Mouse (Mus musculus) stomach, postnatal 0 days (tissue): ENCODE data around the gene Unc13a. TPM values are rescaled to one million over a fixed set of nuclear protein-coding genes. Genes with fewer than 3 reads are reported as not detected.
A peak's percentile ranks its signal among the peaks of the same experiment; 100 is the strongest.

Source experiments
- ATAC-seq: fragments of 200-750 bp; cut with Nextera tagmentation; 2 replicates; pipeline ENCODE4 v1.8.0; 2017; ENCODE audit not compliant: low FRiP score, low TSS enrichment
- DNase-seq: peaks from one replicate; pipeline ENCODE4 v3.0.0-alpha.2; 2016; ENCODE audit warnings: low spot score
- H3K27ac ChIP-seq: fragments of 300-500 bp; sonication (generic); replicated peaks from 2 replicates; pipeline ENCODE4 v1.5.1; 2014; ENCODE audit warnings: mild to moderate bottlenecking, control low read depth
- H3K27me3 ChIP-seq: fragments of 300-500 bp; sonication (generic); 2 replicates; pipeline ENCODE4 v1.6.1; 2014; ENCODE audit warnings: low read length; ENCODE audit not compliant: control insufficient read depth, insufficient read depth
- H3K36me3 ChIP-seq: fragments of 300-500 bp; sonication (generic); 2 replicates; pipeline ENCODE4 v1.6.1; 2014; ENCODE audit warnings: low read length, mixed read lengths; ENCODE audit not compliant: control insufficient read depth, insufficient read depth
- H3K4me1 ChIP-seq: fragments of 300-500 bp; sonication (generic); replicated peaks from 2 replicates; pipeline ENCODE4 v1.6.1; 2014; ENCODE audit warnings: antibody characterized with exemption; ENCODE audit not compliant: control insufficient read depth, insufficient read depth
- H3K4me2 ChIP-seq: fragments of 300-500 bp; sonication (generic); replicated peaks from 2 replicates; pipeline ENCODE4 v1.6.1; 2014; ENCODE audit warnings: low read depth, mild to moderate bottlenecking, control low read depth, moderate library complexity
- H3K4me3 ChIP-seq: fragments of 300-500 bp; sonication (generic); 2 replicates; pipeline ENCODE4 v1.5.1; 2014; ENCODE audit warnings: low read depth, low read length, control low read depth
- H3K9ac ChIP-seq: fragments of 300-500 bp; sonication (generic); 2 replicates; pipeline ENCODE4 v1.6.1; 2014; ENCODE audit warnings: mild to moderate bottlenecking, low read length, control low read depth, mixed read lengths
- H3K9me3 ChIP-seq: fragments of 300-500 bp; sonication (generic); 2 replicates; pipeline ENCODE4 v1.6.1; 2016; ENCODE audit warnings: low read length; ENCODE audit not compliant: control insufficient read depth
- CTCF ChIP-seq: IDR thresholded peaks from 2 replicates; pipeline ENCODE4 v1.5.1; 2016; ENCODE audit warnings: antibody characterized with exemption, low read depth, mild to moderate bottlenecking, moderate library complexity
- EP300 ChIP-seq: optimal IDR thresholded peaks from 2 replicates; pipeline ENCODE3; 2016; ENCODE audit warnings: antibody characterized with exemption
- WGBS: fragments of 180-500 bp; shearing (Covaris S2); extraction: QIAGEN DNeasy Blood & Tissue Kit; methylation state at CpG from one replicate; pipeline ENCODE4 v1.1.7; 2014; 5-methylcytosine and 5-hydroxymethylcytosine counted together
- polyA plus RNA-seq: library from polyadenylated mRNA; unstranded; fragments of >200 nt; fragmentation: Nextera tagmentation; extraction: Ambion mirVana; gene quantifications from 2 replicates; pipeline ENCODE4 v1.2.1, GENCODE M21; 2015

The Unc13a gene
- polyA plus RNA-seq, 1 experiment from 2014 or later, result 0.46 TPM

- H3K27me3 ChIP-seq, result no peaks in the 10 kb centered on the region
- DNase-seq, result peak; percentile 57
- H3K27ac ChIP-seq, result peak overlapping the region; percentile 45; the same call in 1 of the 2 replicates
- H3K9ac ChIP-seq, result 0 out of 2 replicates have a peak overlapping the region, but pooled peaks have one; percentile 31
- peak overlapping the region; percentile 95 for H3K4me2 ChIP-seq
- WGBS, result 5% methylated on average over 21 of the region's 25 CpGs
- peak; percentile 32 for ATAC-seq
- H3K36me3 ChIP-seq, result no peaks in the 10 kb centered on the region
- H3K4me3 ChIP-seq, result peak overlapping the region; percentile 53
- TF ChIP-seq CTCF (no peak), EP300 (no peak)
- H3K9me3 ChIP-seq, result no peaks in the 10 kb centered on the region; the same call in 1 of the 2 replicates
- peaks cover 8% of the 10 kb centered on the region; the same call in 1 of the 2 replicates for H3K4me1 ChIP-seq
These were observed 41.8 kb downstream of the Unc13a start for GRCm38 (mm10) chr8:71629781-71630212.

GRCm38 (mm10) chr8:71629096-71629697 lies 42.4 kb downstream of the Unc13a start:
- WGBS, result under 1% methylated on average over 47 of the region's 55 CpGs
- H3K4me1 ChIP-seq, result peaks cover 8% of the 10 kb centered on the region; the same call in 1 of the 2 replicates
- TF ChIP-seq EP300, result no peak
- peak; percentile 67 for TF ChIP-seq CTCF
- peak overlapping the region; percentile 75 for H3K9ac ChIP-seq
- no peaks in the 10 kb centered on the region; the same call in 1 of the 2 replicates for H3K9me3 ChIP-seq
- ATAC-seq, result peak; percentile 84
- no peaks in the 10 kb centered on the region for H3K27me3 ChIP-seq
- H3K4me2 ChIP-seq, result peak overlapping the region; percentile 95
- DNase-seq, result peak; percentile 93
- H3K27ac ChIP-seq, result peak overlapping the region; percentile 65
- H3K4me3 ChIP-seq, result peak overlapping the region; percentile 53
- H3K36me3 ChIP-seq, result no peaks in the 10 kb centered on the region

GRCm38 (mm10) chr8:71628396-71629095 lies 43.0 kb downstream of the Unc13a start:
- ATAC-seq (no peak), DNase-seq (no peak)
- peaks cover 8% of the 10 kb centered on the region; the same call in 1 of the 2 replicates for H3K4me1 ChIP-seq
- H3K9me3 ChIP-seq, result no peaks in the 10 kb centered on the region; the same call in 1 of the 2 replicates
- WGBS, result 7% methylated on average over 16 of the region's 16 CpGs
- H3K9ac ChIP-seq, result peak overlapping the region; percentile 75
- peak overlapping the region; percentile 95 for H3K4me2 ChIP-seq
- TF ChIP-seq CTCF, result no peak
- TF ChIP-seq EP300, result no peak
- peak overlapping the region; percentile 65 for H3K27ac ChIP-seq
- no peaks in the 10 kb centered on the region; the same call in 1 of the 2 replicates for H3K36me3 ChIP-seq
- H3K4me3 ChIP-seq, result peak overlapping the region; percentile 53
- H3K27me3 ChIP-seq, result no peaks in the 10 kb centered on the region

- Histone ChIP-seq H3K9ac (no peak overlapping the region), H3K27me3 (no peaks in the 10 kb centered on the region), H3K36me3 (peaks cover 10% of the 10 kb centered on the region), H3K4me3 (no peak overlapping the region), H3K27ac (0 out of 2 replicates have a peak overlapping the region, but pooled peaks have one; percentile 35), H3K4me2 (no peak overlapping the region), H3K9me3 (peaks cover 6% of the 10 kb centered on the region; the same call in 1 of the 2 replicates), H3K4me1 (peaks cover 8% of the 10 kb centered on the region; the same call in 1 of the 2 replicates)
- 34% methylated on average over 9 of the region's 9 CpGs for WGBS
- no peak for ATAC-seq
- TF ChIP-seq CTCF (no peak), EP300 (no peak)
- DNase-seq, result no peak
These were observed 44.1 kb downstream of the Unc13a start for GRCm38 (mm10) chr8:71627265-71628099.

- H3K4me1 ChIP-seq, result peaks cover 8% of the 10 kb centered on the region; the same call in 1 of the 2 replicates
- H3K27me3 ChIP-seq, result no peaks in the 10 kb centered on the region
- no peak overlapping the region for H3K9ac ChIP-seq
- 79% methylated on average over 9 of the region's 9 CpGs for WGBS
- H3K4me3 ChIP-seq, result no peak overlapping the region
- H3K9me3 ChIP-seq, result peaks cover 7% of the 10 kb centered on the region; the same call in 1 of the 2 replicates
- H3K27ac ChIP-seq, result 0 out of 2 replicates have a peak overlapping the region, but pooled peaks have one; percentile 35
- H3K4me2 ChIP-seq, result no peak overlapping the region
- H3K36me3 ChIP-seq, result peaks cover 18% of the 10 kb centered on the region
- DNase-seq (no peak), ATAC-seq (no peak)
- TF ChIP-seq CTCF, result no peak
- no peak for TF ChIP-seq EP300
These were observed 44.8 kb downstream of the Unc13a start for GRCm38 (mm10) chr8:71626753-71627152.
